Mouse (Mus musculus) cerebellum, adult 2 months (tissue): ENCODE results near the gene Dennd1c.

Source experiments
- CTCF ChIP-seq: fragments of 200-500 bp; IDR thresholded peaks from 2 replicates; pipeline ENCODE4 v1.5.1; 2011; ENCODE audit warnings: low read depth, mild to moderate bottlenecking, control low read depth, low read length, moderate library complexity, borderline replicate concordance; ENCODE audit not compliant: insufficient read depth
- POLR2A ChIP-seq: fragments of 200-500 bp; IDR thresholded peaks from 2 replicates; pipeline ENCODE4 v1.6.1; 2011; ENCODE audit warnings: low read length, control low read depth, borderline replicate concordance; ENCODE audit not compliant: insufficient read depth

DNA sequence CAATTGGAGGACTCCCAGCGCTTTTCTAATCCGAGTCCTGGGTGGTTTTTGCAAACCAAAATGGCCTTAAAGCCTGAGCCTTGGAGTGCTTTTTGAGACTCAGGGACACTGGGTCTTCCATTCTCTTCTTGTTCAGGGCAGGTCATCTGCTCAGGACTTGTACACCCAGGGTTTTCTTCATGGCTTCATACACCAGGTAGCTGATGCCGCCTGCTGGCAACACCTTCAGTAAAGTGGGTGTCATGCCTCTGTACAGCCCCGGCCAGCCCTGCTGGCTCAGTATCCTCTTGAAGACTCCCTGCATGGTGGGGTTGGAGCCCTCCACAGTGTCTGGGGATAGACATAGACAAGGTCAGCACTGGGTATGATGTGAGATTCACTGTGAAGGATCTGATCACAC is 45.5 kb downstream of the Dennd1c start:
- TF ChIP-seq POLR2A = no peak
- no peak for TF ChIP-seq CTCF
